Mouse (Mus musculus) midbrain, postnatal 0 days (tissue): ENCODE results near the gene Mcee. TPM values are rescaled to one million over a fixed set of nuclear protein-coding genes. Genes with fewer than 3 reads are reported as not detected.

Source experiments
- ATAC-seq: fragments of 200-750 bp; cut with Nextera tagmentation; 2 replicates; pipeline ENCODE4 v1.8.0; 2017; ENCODE audit warnings: moderate number of reproducible peaks, mild to moderate bottlenecking, moderate TSS enrichment, moderate library complexity; ENCODE audit not compliant: low FRiP score
- DNase-seq: peaks from one replicate; pipeline ENCODE4 v3.0.0-alpha.2; 2015; ENCODE audit warnings: low spot score
- H3K27ac ChIP-seq: fragments of 300-500 bp; sonication (generic); 2 replicates; pipeline ENCODE4 v1.5.1; 2014; ENCODE audit warnings: low read depth, mild to moderate bottlenecking, low read length, mixed read lengths
- H3K27me3 ChIP-seq: fragments of 300-500 bp; sonication (generic); 2 replicates; pipeline ENCODE4 v1.6.1; 2014; ENCODE audit warnings: low read length, control low read depth, mixed read lengths; ENCODE audit not compliant: insufficient read depth
- H3K36me3 ChIP-seq: fragments of 300-500 bp; sonication (generic); 2 replicates; pipeline ENCODE4 v1.6.1; 2014; ENCODE audit warnings: low read length, control low read depth, mixed read lengths; ENCODE audit not compliant: insufficient read depth
- H3K4me1 ChIP-seq: fragments of 300-500 bp; sonication (generic); 2 replicates; pipeline ENCODE4 v1.6.1; 2014; ENCODE audit warnings: mild to moderate bottlenecking, control low read depth, antibody characterized with exemption, low read length, mixed read lengths; ENCODE audit not compliant: insufficient read depth
- H3K4me2 ChIP-seq: fragments of 300-500 bp; sonication (generic); 2 replicates; pipeline ENCODE4 v1.6.1; 2014; ENCODE audit warnings: low read depth, mild to moderate bottlenecking, low read length, mixed read lengths; ENCODE audit not compliant: poor library complexity, severe bottlenecking
- H3K4me3 ChIP-seq: fragments of 300-500 bp; sonication (generic); 2 replicates; pipeline ENCODE4 v1.5.1; 2014; ENCODE audit warnings: low read depth, mild to moderate bottlenecking, low read length, moderate library complexity
- H3K9ac ChIP-seq: fragments of 300-500 bp; sonication (generic); replicated peaks from 2 replicates; pipeline ENCODE4 v1.6.1; 2014; ENCODE audit warnings: mild to moderate bottlenecking, low read length, moderate library complexity, mixed read lengths; ENCODE audit not compliant: poor library complexity, severe bottlenecking
- H3K9me3 ChIP-seq: fragments of 300-500 bp; sonication (generic); 2 replicates; pipeline ENCODE4 v1.6.1; 2016; ENCODE audit warnings: low read length, control low read depth
- CTCF ChIP-seq: IDR thresholded peaks from 2 replicates; pipeline ENCODE4 v1.5.1; 2016; ENCODE audit warnings: antibody characterized with exemption, mild to moderate bottlenecking
- WGBS: fragments of 180-500 bp; shearing (Covaris S2); extraction: QIAGEN DNeasy Blood & Tissue Kit; methylation state at CpG from one replicate; pipeline ENCODE4 v1.1.7; 2014; 5-methylcytosine and 5-hydroxymethylcytosine counted together
- polyA plus RNA-seq: library from polyadenylated mRNA; unstranded; fragments of >200 nt; fragmentation: Nextera tagmentation; extraction: Ambion mirVana; gene quantifications from 2 replicates; pipeline ENCODE4 v1.2.1, GENCODE M21; 2015
- total RNA-seq: library from RNA; depleted of rRNA; stranded (reverse); fragments of >200 nt; gene quantifications from 2 replicates; pipeline ENCODE4 v1.2.3, GENCODE M21; 2014

Gene Mcee
- total and polyA plus RNA-seq, 2 experiments from 2014 or later = 12.2 to 43.6 TPM

GRCm38 (mm10) chr7:64440519-64440918 is 48.1 kb downstream of the Mcee start:
- no peaks in the 10 kb centered on the region for H3K9me3 ChIP-seq
- H3K36me3 ChIP-seq = no peaks in the 10 kb centered on the region
- DNase-seq (no peak), ATAC-seq (no peak)
- no peak overlapping the region for H3K4me3 ChIP-seq
- 85% methylated on average over 8 of the region's 8 CpGs for WGBS
- H3K27ac ChIP-seq = no peak overlapping the region
- H3K27me3 ChIP-seq = no peaks in the 10 kb centered on the region
- no peak for TF ChIP-seq CTCF
- no peak overlapping the region for H3K4me2 ChIP-seq
- no peaks in the 10 kb centered on the region for H3K4me1 ChIP-seq
- H3K9ac ChIP-seq = no peak overlapping the region

DNA sequence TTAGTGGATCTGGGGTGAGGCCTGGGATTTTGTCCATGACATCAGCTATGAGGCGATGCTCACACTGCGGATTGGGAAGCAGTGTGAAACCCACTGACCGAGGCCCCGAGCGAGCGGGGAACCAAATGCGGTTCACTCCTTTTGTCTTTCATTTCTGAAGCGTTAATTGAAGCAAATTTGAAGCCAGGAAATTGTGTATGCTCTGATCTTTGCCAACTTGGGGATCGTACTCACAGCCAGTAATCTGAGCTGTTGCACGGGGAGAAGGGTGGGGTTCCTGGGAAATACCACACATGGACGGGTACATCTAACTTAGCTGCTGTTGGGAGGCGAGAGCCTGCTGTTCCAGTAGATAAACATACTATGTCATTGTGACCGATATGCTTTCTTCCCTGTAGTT is 58.2 kb downstream of the Mcee start:
- H3K9ac ChIP-seq = no peak overlapping the region
- no peaks in the 10 kb centered on the region for H3K9me3 ChIP-seq
- no peak overlapping the region for H3K4me3 ChIP-seq
- no peaks in the 10 kb centered on the region for H3K27me3 ChIP-seq
- TF ChIP-seq CTCF = no peak
- H3K4me2 ChIP-seq = no peak overlapping the region
- no peak for ATAC-seq
- H3K4me1 ChIP-seq = no peaks in the 10 kb centered on the region
- no peak overlapping the region for H3K27ac ChIP-seq
- no peaks in the 10 kb centered on the region for H3K36me3 ChIP-seq
- 82% methylated on average over 13 of the region's 13 CpGs for WGBS
- peak; percentile 61 for DNase-seq

GRCm38 (mm10) chr7:64451441-64451840 is 59.0 kb downstream of the Mcee start:
- no peaks in the 10 kb centered on the region for H3K36me3 ChIP-seq
- no peak overlapping the region for H3K9ac ChIP-seq
- H3K27ac ChIP-seq = no peak overlapping the region
- H3K9me3 ChIP-seq = no peaks in the 10 kb centered on the region
- H3K4me2 ChIP-seq = no peak overlapping the region
- no peak for TF ChIP-seq CTCF
- H3K4me3 ChIP-seq = no peak overlapping the region
- no peaks in the 10 kb centered on the region for H3K27me3 ChIP-seq
- ATAC-seq = 0 out of 2 replicates have a peak, but pooled peaks have one; percentile 45
- DNase-seq = peak; percentile 77
- H3K4me1 ChIP-seq = no peaks in the 10 kb centered on the region
- 18% methylated on average over 4 of the region's 4 CpGs for WGBS

GRCm38 (mm10) chr7:64451861-64452382 is 59.5 kb downstream of the Mcee start:
- ATAC-seq (no peak), DNase-seq (peak; percentile 23)
- Histone ChIP-seq H3K27ac (no peak overlapping the region), H3K9me3 (no peaks in the 10 kb centered on the region), H3K36me3 (no peaks in the 10 kb centered on the region), H3K4me1 (no peaks in the 10 kb centered on the region), H3K9ac (no peak overlapping the region), H3K27me3 (no peaks in the 10 kb centered on the region), H3K4me2 (no peak overlapping the region), H3K4me3 (no peak overlapping the region)
- WGBS = 87% methylated on average over 5 of the region's 5 CpGs
- no peak for TF ChIP-seq CTCF

DNA sequence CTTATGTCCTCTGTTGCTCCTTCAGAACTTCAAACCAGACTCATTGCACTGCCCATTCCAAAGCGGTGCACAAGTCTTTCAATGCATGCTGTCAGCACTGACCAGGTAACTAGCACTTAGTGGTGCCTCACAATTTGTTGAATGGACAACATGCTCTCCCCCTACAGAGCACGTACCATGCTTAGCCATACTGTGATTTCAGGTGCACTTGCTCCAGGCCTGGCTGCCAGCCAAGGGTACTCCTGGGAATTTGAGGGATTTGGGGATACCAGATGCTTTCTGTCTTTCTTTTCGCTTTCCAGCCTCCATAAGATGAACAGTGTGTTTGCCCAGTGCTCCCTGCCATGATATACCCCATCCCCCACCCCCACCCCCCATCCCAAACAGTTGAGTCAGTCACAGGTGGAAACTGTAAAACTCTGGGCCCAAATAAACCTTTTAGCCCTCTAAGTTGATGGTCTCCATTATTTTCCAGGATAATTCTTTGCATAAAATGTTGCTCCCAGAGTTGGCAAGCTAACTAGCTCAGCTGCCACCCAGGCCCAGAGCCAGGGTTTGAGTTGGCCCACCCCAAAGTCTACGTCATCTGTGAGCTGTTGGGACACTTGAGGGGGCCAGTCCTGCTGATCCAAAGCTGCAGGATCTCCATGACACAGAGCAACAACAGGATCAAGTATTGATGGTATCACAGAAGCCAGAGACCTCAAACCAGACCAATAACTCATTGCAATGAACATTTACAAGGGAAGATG is 60.2 kb downstream of the Mcee start:
- no peaks in the 10 kb centered on the region for H3K4me1 ChIP-seq
- no peak overlapping the region for H3K4me3 ChIP-seq
- H3K36me3 ChIP-seq = no peaks in the 10 kb centered on the region
- WGBS = 74% methylated on average over 4 of the region's 4 CpGs
- peak; percentile 61 for DNase-seq
- ATAC-seq = no peak
- H3K27me3 ChIP-seq = no peaks in the 10 kb centered on the region
- H3K4me2 ChIP-seq = no peak overlapping the region
- TF ChIP-seq CTCF = no peak
- no peak overlapping the region for H3K27ac ChIP-seq
- no peaks in the 10 kb centered on the region for H3K9me3 ChIP-seq
- no peak overlapping the region for H3K9ac ChIP-seq

DNA sequence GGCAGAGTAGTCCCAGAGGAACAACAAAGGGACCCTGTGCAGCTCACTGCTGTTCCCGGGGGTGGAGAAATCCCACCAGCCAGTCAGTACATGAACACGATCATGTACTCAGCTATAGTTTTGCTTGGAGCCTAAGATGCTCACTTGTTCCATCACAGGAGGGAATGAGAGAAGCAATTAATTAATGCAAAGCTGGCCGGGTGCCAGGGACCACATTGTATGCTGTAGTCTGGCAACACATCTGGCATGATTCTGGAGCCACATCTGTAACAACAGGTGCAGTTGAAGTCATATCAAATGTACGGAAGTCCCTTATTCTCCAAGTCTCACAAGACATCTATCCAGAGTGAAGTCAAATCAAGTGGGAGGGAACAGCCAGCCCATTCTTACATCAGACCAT is 63.8 kb downstream of the Mcee start:
- no peak overlapping the region for H3K4me3 ChIP-seq
- no peak for ATAC-seq
- H3K9ac ChIP-seq = no peak overlapping the region
- H3K27ac ChIP-seq = no peak overlapping the region
- no peaks in the 10 kb centered on the region for H3K36me3 ChIP-seq
- no peak for TF ChIP-seq CTCF
- no peaks in the 10 kb centered on the region for H3K4me1 ChIP-seq
- DNase-seq = peak; percentile 46
- no peak overlapping the region for H3K4me2 ChIP-seq
- 78% methylated on average over 4 of the region's 4 CpGs for WGBS
- H3K27me3 ChIP-seq = no peaks in the 10 kb centered on the region
- H3K9me3 ChIP-seq = no peaks in the 10 kb centered on the region
